Mouse (Mus musculus): ENCODE data around the gene Olfr875.
"Not testable (repeated sequence)": the region's sequence is repeated elsewhere in the genome, so short reads cannot be mapped to it uniquely, and the experiment has no call there.

Gene Olfr875

DNA sequence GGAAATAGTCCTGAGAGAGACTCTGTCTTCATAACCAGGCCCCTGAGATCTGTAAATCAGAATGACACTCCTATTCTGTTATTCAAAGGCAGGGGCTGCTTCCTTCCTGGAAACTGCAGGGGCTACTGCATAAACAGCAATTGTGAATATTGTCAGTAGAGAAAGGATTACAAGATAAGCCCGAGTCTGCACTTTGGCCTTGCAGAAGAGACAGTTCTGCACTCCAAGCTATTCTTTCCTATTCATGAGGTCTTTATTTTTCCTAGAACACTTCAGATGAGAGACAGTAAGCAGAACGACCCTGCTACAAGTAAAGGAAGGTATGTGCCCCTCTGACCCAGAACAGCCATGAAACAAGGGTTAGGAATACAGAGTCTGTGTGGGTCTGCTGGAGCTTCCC is at the start of gene Olfr875:
Gene Olfr875 (plus strand): TSS at position 99 of the 400 bp plus-strand sequence.
- no peak for DNase-seq

DNA sequence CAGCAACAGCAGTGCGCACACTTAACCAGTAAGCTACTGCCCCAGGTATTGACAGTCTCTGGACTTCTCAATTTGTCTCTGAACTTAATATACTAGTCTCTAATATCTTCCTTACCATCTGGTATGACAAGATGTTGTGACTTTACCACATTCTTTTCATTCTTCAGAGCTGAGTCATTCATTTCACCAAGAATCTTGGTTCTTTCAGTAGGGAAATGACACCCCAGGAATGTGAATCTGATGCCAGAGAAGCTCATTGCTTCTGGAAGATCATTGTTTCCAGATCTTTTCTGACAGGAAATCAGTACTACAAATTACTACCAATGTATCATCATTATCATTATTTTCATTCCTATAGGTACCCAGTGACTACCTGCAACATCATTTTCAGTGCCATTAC is 37.3 kb upstream of the Olfr875 start:
- DNase-seq: no peak

DNA sequence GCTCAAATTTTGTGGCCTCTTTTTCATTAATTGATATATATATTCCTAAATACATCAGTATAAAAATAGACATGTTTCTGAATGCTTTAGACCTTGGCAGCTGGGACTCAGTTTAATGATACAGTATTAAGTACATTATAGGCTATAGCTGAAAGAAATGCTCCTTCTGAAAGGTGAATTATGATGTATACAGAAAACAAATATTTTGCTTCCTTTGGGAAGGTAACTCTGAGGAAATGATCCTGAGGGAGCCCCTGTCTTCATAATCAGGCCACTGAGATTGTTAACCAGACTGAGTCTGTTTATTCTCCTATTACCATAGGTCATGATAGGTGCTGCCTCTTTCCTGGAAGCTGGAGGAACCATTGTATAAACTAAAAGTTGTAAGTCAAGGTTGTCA is 26.9 kb upstream of the Olfr875 start, which contains the start of gene Olfr874:
Gene Olfr874 (plus strand): TSS at position 301 of the 400 bp plus-strand sequence.
- DNase-seq: no peak

DNA sequence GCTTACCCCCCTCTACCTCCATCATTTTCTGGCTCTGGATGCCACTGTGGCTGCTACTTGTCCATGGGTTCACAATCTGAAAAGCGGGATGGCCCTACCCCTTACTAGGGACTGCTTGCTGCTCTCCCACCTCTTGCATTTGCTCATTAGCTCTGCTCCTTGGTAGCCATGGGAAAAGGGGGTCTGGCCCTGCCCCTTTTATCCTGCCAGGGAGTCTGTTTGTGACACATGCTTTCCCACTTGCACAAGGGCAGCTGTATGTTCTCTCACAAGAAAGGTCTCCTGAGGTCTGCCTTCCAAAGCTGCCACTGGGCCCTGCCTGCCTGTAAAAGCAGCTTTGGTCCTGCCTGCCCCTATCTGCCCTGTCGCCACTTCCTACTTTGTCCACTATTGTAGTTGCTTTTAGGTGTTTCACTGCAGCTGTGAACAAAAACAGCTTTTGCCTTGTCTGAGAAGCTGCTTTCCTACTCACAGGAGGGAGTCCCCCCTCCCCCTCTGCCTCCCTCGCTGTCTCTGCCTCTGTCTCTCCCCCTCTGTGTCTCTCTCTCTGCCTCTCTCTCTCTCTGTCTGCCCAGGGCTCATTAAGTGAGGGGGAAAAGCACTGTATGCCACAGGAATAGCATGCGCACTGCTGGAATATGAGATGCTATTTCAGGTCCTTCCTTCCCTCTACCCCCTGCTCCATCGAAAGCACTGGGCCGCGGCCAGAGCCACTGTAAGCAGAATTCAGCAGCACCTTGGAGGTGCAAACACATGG is 21.2 kb upstream of the Olfr875 start:
- DNase-seq: no peak

DNA sequence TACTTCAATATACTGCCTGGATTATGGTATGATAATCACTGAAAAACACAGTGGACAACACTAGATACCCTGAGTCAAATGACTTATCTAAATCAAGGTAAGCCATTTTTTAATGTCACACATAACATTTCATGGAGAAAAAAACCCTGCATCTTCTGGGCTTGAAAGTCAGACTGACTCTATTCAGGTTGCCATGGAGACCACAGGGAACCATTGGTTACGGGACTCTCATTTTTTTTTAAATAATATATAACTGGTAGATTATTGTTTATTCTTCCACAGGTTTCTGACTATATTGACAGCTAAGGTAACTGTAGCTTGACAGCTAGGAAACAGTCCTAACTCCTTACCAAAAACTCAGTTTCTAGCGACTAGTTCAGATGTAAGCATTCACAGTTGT is 20.2 kb upstream of the Olfr875 start:
- DNase-seq: no peak

DNA sequence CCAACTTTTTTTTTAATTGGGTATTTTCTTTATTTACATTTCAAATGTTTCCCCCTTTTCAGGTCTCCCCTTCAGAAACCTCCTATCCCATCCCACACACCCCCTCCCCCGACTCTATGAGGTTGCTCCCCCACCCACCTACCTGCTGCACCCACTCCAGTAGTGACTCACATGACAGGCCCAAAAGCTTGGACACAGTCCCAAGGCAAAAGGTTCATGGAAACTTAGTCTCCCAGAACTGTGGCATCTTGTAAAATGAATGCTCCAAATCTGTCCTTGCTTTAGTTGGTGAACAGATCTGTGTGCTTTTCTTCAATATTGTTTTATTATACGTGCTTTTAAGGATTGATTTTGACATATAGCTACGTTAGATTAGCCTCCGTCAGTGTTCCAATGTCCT is 19.7 kb upstream of the Olfr875 start:
- no peak for DNase-seq

DNA sequence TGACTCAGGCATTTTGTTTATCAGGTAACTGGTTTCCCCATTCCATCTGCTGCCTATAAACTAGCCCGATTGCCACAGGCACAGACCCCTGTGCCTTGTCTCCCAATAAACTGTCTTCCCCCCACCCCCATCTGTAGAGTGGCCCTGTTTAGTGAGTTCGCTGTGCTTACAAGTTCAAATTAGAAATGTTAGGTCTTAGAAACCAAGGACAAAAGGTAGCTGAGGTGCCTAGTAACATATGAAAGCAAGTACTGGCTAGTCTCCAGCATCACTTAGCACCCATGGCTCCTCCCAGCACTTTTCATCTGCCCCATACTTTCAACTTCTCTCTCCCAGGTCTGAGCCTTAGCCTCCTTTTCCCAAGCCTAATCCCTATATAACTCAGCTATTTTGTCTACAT is 9.9 kb upstream of the Olfr875 start:
- DNase-seq: no peak

DNA sequence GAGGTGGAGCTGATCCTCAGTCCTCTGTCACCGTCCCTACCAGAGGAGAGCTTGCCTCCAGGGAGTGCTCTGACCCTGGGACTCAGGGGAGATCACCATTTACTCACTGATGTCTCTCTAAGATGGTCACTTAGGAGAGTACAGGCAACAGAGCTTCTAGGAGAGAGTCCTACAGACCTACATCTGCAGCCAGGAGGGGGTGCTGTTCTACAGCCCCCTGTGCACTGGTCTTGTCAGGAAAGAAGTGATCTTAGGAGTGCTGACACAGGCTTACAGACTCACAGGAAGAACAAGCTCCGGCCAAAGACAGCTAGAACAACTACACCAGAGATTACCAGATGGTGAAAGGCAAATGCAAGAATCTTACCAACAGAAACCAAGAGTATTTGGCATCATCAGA is 9.1 kb upstream of the Olfr875 start:
- peak; percentile 9 for DNase-seq

DNA sequence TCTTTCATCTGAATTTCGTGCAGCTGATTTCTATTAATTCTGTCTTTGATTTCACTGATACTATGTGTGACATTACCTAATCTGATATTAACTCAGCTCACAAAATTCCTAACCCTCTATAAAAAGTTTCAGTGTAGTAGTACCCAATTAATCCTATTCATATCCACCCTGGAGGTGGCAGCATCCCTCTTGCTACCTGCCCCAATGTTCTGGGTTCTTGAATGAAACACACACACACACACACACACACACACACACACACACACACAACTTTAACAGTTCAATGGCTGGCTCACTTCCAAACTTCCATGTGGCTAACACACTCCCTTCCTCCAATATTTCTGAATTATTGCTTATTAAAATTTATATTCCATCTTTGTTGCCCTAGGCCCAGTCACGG is 996 bp upstream of the Olfr875 start:
- no peak for DNase-seq

DNA sequence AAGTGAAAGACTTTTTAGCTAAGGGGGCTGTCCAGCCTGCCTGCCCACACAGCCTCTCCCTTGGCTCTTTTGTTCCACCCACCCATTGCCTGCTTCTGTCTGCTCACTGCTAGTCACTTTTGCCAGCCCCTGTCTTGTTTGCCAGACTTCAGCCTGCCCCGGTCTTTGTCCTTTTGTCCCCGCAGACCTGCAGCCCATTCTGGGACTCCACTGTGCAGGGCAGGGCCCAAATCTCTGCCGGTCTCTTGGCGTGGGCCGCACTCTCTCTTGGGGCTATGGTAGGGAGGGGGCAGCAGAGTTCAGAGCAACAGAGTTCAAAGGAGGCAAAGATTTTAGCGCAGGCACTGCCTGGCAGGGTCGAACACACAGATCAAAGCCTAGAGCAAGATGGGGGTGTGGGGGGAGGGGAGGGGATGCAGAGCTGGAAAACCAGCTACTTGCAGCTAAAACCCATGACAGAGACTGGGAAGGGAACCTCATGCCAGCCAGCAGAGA is 11.2 kb downstream of the Olfr875 start:
- no peak for DNase-seq

DNA sequence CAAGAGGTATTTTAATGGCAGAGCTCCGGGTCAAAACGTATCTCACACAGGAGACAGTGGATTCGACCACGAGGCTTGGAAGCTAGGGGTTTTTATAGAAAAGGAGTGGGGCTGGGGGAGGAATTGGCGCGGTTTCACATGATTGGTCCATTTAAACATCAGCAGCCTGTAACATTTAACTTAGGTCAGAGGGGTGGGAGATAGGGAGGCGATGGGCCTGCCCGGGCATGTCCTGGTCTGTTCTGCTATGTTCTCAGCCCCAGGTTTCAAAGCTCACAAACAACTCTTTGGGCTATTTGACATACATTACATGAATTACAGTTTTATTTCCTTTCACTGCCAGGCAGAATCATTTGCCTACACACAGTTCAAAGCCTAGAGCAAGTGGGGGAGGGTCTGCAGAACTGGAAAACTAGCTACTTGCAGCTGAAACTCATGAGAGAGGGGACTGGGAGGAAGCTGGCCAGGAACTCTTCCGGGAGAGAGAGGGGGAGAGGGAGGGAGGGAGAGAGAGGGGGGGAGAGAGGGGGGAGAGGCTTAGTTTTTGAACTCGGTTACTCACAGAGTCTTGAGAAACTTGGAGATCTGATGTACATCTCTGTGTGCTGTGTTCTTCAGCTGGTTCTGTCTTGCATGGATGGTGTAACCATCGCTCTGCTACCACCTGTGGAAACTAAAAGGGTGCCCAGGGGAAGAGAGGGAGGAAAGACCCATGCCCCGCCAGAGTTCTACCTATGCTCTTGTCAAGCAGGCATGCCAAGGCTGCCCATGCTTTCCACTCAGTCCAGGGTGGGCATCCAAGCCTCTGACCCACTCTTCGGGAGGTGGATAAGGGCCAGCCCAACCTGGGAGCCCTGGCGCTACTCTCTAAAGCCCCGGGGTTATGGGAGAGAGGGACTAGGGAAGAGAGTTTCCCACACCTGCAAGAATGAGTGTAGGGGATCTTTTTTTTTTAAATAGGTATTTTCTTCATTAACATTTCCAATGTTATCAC is 12.0 kb downstream of the Olfr875 start:
- DNase-seq: not testable (repeated sequence)

DNA sequence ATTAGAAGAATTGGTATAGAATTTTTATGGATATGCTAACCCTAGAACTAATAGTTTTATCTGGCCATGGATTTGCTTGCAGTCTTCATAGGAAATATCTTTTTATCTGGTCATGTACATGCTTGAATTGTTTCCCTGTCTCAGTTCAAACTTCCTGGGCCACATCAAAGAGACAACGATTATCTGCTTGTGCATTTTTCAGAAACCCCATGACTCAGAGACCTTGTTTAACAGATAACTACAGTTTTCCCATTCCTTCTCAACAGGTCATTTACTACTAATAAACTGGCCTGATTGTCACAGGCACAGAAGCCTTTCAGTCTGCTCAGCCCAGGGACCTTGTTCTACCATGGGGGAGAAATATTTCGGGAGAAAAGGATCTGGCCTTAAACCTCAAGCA is 14.8 kb downstream of the Olfr875 start:
- no peak for DNase-seq

DNA sequence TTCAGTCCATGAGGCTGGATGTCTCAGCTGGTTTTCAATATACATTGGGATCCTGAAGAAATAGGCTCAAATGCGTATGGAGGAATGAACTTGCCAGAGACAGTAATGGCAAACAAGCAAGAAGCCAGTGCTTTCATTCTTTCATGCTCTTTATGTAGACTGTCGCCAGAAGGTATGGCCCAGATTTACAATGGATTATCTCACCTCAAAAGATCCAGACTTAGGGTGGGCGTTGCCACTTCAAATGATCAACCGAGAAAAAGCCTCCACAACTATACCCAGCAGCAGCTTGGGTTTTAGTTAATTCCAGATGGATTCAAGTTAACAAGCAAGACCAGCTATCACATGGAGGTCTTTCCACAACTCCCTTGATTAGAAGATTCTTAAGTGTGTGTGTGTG is 30.4 kb downstream of the Olfr875 start:
- no peak for DNase-seq

DNA sequence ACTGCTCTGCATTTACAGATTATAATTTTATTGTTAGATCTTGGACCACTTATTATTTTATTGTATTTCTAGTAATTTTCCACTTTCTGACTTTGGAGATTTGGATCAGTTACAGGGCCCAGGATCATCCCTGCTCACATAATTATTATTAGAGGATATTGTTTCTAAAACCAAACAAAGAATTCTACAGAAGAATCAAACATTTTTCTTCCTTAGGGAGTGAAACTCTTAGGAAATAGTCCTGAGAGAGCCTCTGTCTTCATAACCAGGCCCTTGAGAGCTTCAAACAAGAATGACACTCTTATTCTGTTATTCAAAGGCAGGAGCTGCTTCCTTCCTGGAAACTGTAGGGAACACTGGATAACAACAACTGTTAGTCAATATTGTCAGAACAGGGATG is 31.1 kb downstream of the Olfr875 start, which contains the start of gene Olfr876:
Gene Olfr876 (plus strand): TSS at position 301 of the 400 bp plus-strand sequence.
- no peak for DNase-seq

DNA sequence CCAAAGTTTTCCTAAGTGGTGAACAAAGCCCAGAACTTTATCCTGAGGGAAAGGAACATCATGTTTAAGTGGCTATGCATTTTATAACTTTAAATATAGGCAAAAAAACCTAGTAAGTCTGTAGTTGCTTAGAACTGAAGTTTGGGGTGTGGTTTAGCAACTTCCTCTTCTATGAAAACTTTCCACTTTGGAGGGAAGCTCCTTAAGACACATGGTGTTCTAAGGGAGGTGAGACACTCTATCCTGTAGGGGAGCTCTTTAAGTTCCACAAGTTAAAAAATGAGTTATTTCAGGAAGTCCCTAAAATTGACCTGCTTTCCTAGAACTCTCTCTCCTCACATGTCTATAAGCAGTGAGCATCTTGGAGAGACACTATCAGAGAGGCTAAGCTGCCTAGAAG is 35.6 kb downstream of the Olfr875 start:
- no peak for DNase-seq

DNA sequence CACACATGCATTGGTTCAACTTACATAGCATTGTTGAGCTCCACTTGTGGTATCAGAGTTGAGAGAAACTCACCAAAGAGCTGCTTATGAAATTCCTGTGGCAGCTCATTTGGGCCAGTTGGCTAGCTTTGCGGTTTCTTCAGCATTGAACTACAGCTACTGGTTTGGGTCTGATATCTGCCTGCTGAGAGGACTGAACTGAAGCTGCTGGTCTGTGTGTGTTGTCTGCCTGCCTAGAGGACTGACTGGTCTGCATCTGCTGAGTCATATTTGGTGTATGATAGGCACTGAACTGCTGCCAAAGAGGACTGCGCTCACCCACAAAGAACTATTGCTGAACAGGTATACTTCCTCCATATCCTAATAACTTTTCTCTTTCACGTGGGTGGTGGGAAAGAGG is 36.8 kb downstream of the Olfr875 start:
- DNase-seq: no peak

DNA sequence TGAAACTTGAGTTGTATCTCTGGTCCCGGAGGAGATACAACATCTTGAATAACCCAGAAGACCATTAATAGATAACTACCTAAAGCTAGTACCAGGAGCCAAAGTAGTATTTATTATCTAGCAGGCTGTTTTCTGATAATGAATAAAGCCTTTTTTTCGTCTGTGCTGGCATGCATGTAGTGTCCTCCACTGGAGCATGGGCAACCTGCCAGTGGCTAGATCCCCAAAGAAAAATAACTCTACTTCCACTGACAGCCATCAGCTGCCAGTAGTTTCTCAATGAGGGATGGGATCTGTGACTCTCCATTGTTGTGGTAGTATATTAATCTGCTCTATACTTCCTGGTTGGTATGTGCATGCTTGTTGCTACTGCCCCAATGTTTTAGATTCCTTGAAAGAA is 37.3 kb downstream of the Olfr875 start:
- DNase-seq: no peak

DNA sequence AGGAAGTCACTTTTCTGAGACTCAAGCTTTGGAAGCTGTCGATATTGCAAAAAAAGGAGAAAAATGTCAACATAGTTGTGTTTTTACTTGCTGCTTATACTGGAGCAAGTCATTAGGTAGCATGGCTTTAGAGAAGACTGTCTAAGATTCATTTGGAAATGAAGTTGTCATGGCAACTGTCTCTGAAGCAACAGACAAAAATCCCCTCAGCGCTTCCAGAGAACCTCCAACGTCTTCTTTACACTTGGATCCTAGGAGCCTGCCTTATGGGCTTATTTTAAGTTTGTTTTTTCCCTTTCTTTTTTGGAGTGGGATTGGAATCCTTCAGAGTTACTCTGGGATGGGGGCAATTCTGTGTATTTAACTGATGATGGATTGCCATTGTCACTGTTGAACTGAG is 43.0 kb downstream of the Olfr875 start:
- no peak for DNase-seq

Data from thymus, postnatal 4 days (tissue).